Mouse (Mus musculus) T-helper 2 cell (primary cell): ENCODE measurements around the gene Xlr3a.
"Not testable (repeated sequence)": the region's sequence is repeated elsewhere in the genome, so short reads cannot be mapped to it uniquely, and the experiment has no call there.

Source experiments
- in situ Hi-C: fragments of 300-600 bp; cut with MboI, MseI; formaldehyde crosslinking; loops from one replicate; pipeline ENCODE4 v1.15.1; 2025; ENCODE audit warnings: high pct_unique_total_duplicates

The Xlr3a gene

DNA sequence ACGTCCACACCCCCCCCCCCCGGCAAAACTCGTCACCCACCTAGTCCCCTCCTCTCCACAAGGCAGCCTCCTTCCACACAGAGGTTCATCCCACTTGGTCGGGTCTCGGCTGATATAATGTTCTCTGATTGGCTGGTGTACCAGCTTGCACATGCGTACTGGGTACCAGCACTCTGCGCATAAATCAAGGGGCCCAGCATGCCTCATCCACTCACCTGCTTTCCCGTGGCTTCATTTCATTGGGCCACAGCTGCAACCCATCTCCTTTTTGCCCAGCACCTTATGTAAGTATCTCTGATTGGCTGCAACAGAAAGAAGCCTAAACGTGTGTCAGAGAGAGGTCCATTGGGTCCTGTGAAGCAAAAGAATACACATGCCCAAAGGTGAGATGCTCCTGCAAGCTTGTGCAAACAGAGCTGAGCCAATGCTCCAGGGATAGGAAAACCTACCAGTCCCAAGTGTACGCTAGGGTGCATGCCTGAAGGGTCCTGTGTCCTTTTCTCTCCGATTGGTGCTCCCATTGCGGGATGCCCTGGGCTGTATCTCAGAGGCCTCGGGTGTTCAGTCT is at the start of gene Xlr3a:
TSS of gene Xlr3a (minus strand) at position 155 of the 568 bp plus-strand sequence.
- in situ Hi-C loops, result loop anchor here (5.0 kb wide), 2 partner anchors 1600 to 1810 kb away; no protein-coding TSS in a partner anchor

DNA sequence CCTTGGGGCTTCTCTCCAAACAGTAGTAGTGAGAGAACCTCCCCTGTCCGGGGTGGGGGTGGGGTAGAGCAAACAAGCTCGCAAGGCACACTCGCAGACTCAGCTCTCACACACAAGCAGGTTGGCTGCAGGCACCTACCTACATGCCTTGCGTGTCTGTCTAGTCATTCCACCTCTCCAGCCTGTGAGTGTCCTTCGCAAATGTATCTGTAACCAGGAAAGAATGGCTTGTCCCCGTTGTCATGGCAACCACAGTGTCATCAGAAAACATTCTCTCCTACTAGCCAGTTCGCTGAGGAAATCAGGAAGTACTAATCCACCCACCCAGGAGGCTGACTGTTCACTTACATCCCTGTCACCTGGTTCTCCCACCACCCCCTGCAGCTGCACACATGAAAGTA is 46.3 kb upstream of the Xlr3a start:
- in situ Hi-C loops, result not testable (repeated sequence)

DNA sequence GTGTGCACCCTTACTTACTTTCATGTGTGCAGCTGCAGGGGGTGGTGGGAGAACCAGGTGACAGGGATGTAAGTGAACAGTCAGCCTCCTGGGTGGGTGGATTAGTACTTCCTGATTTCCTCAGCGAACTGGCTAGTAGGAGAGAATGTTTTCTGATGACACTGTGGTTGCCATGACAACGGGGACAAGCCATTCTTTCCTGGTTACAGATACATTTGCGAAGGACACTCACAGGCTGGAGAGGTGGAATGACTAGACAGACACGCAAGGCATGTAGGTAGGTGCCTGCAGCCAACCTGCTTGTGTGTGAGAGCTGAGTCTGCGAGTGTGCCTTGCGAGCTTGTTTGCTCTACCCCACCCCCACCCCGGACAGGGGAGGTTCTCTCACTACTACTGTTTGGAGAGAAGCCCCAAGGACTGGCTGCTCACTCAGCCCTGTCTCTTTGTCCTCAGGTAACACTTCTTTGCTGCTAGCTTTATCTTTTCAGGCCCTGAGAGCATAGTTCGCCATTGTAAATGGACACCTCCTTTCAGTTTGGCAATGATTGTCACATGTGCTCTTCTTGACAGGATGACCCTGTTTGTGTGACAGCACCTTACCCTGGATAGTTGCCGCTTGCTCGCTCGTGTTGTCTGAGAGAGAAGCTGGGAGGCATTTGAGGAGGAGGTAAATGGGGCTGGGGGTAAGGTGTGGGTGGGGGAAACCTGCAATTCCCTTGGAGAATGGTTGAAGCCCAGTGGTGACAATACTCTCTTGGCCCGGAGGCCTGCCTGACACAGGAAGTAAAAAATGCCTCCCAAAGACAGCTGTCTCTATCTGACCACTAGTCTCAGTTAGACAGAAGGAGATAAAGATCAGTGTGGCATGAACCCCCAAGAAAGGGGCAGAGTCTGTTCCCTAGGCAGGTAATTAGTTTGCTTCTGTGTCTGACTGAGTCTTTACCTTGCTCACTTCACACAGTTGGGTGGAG is 26.2 kb upstream of the Xlr3a start:
- in situ Hi-C loops, result not testable (repeated sequence)

- in situ Hi-C loops, result not testable (repeated sequence)
Measured at GRCm38 (mm10) chrX:73116747-73117146, 19.9 kb upstream of the Xlr3a start, which contains the start of gene Gm14685. TSS of gene Gm14685 (plus strand) at chrX:73117047.

DNA sequence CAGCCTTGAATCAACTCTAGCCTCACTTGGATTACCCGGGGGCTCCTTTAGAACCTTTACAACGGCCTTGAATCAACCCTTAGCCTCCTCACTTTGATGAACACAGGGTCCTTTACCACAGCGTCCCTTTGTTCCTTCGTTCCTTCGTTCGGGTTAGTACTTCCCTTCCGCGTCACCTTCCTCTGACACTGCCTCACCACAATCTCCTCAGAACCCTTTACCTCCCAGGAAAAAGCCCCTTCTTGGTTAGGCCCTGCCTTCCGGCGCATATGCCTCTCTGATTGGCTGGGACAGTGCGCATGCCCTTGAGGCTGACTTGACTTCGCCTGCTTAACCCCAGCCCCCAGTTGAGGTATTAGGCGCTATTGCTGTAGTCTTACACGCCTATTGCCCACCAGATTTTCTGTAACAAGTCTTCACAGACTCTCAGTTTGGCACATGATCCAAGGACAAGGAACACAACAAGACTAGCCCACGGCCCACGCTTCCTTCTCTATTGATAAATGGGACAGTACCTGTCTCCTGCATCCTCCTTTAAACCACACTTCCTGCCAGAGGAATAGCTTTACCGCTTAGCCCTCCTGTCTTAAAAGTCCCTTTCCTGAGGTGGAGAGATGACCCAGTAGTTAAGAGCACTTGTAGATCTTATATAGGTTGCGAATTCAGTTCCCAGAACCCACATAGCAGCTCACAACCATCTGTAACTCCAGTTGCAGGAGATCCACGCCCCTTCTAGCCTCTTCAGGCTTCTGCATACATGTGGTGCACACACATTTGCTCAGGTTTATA is 14.4 kb downstream of the Xlr3a start, which contains the start of gene Xlr4a:
TSS of gene Xlr4a (minus strand) at position 212 of the 789 bp plus-strand sequence.
- in situ Hi-C loops, result not testable (repeated sequence)

GRCm38 (mm10) chrX:73066765-73067312 is 30.1 kb downstream of the Xlr3a start:
- in situ Hi-C loops, result not testable (repeated sequence)

DNA sequence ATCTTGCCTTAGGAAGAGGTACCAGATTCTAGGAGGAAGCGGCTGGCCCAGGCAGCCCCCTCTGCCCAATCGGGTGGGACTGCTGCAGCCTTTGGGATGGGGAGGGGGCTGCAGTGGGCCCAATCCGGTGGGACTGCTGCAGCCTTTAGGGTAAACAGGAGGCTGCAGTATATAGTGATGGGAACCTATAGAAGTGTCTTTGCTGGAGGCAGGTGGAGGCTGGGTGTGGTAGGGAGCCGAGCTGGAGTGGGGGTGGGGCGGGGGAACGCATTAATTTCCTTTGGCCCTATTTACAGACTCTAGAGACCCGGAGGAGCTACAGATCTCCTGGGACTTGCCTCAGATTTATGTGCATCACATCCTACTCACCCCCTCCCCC is 32.5 kb downstream of the Xlr3a start, which contains the start of gene Pnma3:
TSS of gene Pnma3 (plus strand) at position 373 of the 379 bp plus-strand sequence.
- in situ Hi-C loops, result no loop called here

GRCm38 (mm10) chrX:73063512-73064414 is 33.1 kb downstream of the Xlr3a start:
- in situ Hi-C loops, result no loop called here

- in situ Hi-C loops, result no loop called here
Measured at GRCm38 (mm10) chrX:73062323-73062722, 34.6 kb downstream of the Xlr3a start.

- in situ Hi-C loops, result no loop called here
Measured at GRCm38 (mm10) chrX:73061528-73061927, 35.4 kb downstream of the Xlr3a start.

DNA sequence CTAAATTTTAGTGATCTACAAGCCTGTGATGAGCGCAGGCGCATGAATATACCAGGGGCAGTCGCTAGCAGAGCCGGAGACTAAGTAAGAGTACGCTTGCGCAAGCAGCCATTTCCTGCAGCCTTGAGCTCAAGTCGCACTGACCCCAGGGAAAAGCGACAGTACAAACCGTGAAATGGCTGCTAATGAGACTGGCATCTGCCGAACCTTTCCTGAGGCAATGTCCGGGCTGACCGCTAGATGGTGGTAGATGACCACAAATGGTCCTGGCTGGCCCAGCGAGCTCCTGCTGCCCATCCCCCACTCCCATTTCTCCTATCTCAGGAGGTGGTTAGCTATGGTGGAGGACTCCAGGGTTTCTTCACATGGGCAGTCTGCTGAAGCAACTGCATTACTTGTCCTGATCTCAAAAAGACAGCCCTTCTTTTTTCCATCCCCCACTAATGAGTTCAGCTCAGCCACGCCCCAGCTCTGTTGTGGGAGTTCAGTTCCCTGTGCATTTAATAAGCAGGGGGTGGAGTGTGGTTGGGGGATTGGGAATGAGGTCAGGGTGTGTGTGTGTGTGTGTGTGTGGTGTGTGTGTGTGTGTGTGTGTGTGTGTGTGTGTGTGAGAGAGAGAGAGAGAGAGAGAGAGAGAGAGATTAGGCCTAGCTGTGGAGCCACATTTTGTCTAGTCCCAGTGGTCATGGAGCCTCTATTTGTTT is 42.9 kb downstream of the Xlr3a start:
- in situ Hi-C loops, result loop anchor here (5.0 kb wide), 1 partner anchor 343 kb away; the partner anchor contains the start of gene Gm18336

GRCm38 (mm10) chrX:73039666-73040065 is 57.2 kb downstream of the Xlr3a start:
- in situ Hi-C loops, result no loop called here

GRCm38 (mm10) chrX:73038831-73039230 is 58.1 kb downstream of the Xlr3a start:
- in situ Hi-C loops, result no loop called here

GRCm38 (mm10) chrX:73037003-73037402 is 59.9 kb downstream of the Xlr3a start, which contains the start of gene Pnma5:
TSS of gene Pnma5 (minus strand) at chrX:73037103.
- in situ Hi-C loops, result no loop called here
